Mouse (Mus musculus): Measurements from ENCODE around the gene Ccdc97. TPM values are rescaled to one million over a fixed set of nuclear protein-coding genes. Genes with fewer than 3 reads are reported as not detected.
A peak's percentile ranks its signal among the peaks of the same experiment; 100 is the strongest.

The Ccdc97 gene
- polyA plus RNA-seq, 1 experiment from 2014 or later = 12.1 TPM

- Histone ChIP-seq H3K36me3 (ENCODE audit: insufficient read depth, low read length) (no peaks in the 10 kb centered on the region), H3K4me3 (ENCODE audit: low read depth, low read length) (no peak overlapping the region), H3K4me1 (ENCODE audit: insufficient read depth, low read depth, low read length) (peaks cover 13% of the 10 kb centered on the region), H3K9ac (replicated peaks; ENCODE audit: low read depth) (no peak overlapping the region), H3K4me2 (replicated peaks; ENCODE audit: low read depth, low read length) (no peak overlapping the region), H3K27me3 (replicated peaks; ENCODE audit: insufficient read depth, low read length) (peaks cover 4% of the 10 kb centered on the region; the same call in 1 of the 2 replicates), H3K9me3 (ENCODE audit: low read length) (no peaks in the 10 kb centered on the region), H3K27ac (ENCODE audit: low read length) (no peak overlapping the region)
- WGBS = 52% methylated on average over 4 of the region's 4 CpGs
- DNase-seq (ENCODE audit: low spot score) (no peak), ATAC-seq (no peak)
- peak; percentile 26 for TF ChIP-seq CTCF (IDR thresholded peaks at IDR 0.05)
- no peak for TF ChIP-seq EP300 (IDR thresholded peaks at IDR 0.05)
These were observed 46.4 kb downstream of the Ccdc97 start for GRCm38 (mm10) chr7:25672442-25672841.

GRCm38 (mm10) chr7:25671686-25672085, 47.2 kb downstream of the Ccdc97 start:
- WGBS = 37% methylated on average over 2 of the region's 2 CpGs
- Histone ChIP-seq H3K9ac (replicated peaks; ENCODE audit: low read depth) (no peak overlapping the region), H3K27me3 (replicated peaks; ENCODE audit: insufficient read depth, low read length) (peaks cover 4% of the 10 kb centered on the region; the same call in 1 of the 2 replicates), H3K27ac (ENCODE audit: low read length) (no peak overlapping the region), H3K4me2 (replicated peaks; ENCODE audit: low read depth, low read length) (no peak overlapping the region), H3K36me3 (ENCODE audit: insufficient read depth, low read length) (peaks cover 2% of the 10 kb centered on the region; the same call in 1 of the 2 replicates), H3K4me3 (ENCODE audit: low read depth, low read length) (no peak overlapping the region), H3K9me3 (ENCODE audit: low read length) (no peaks in the 10 kb centered on the region), H3K4me1 (ENCODE audit: insufficient read depth, low read depth, low read length) (peaks cover 12% of the 10 kb centered on the region)
- ATAC-seq (no peak), DNase-seq (ENCODE audit: low spot score) (no peak)
- TF ChIP-seq EP300 (IDR thresholded peaks at IDR 0.05) = no peak
- TF ChIP-seq CTCF (IDR thresholded peaks at IDR 0.05) = no peak

- Histone ChIP-seq H3K27ac (ENCODE audit: low read length) (no peak overlapping the region), H3K4me2 (replicated peaks; ENCODE audit: low read depth, low read length) (no peak overlapping the region), H3K4me1 (ENCODE audit: insufficient read depth, low read depth, low read length) (peaks cover 3% of the 10 kb centered on the region; the same call in 1 of the 2 replicates), H3K9me3 (ENCODE audit: low read length) (no peaks in the 10 kb centered on the region), H3K27me3 (replicated peaks; ENCODE audit: insufficient read depth, low read length) (peaks cover 4% of the 10 kb centered on the region; the same call in 1 of the 2 replicates), H3K36me3 (ENCODE audit: insufficient read depth, low read length) (peaks cover 4% of the 10 kb centered on the region; the same call in 1 of the 2 replicates), H3K9ac (replicated peaks; ENCODE audit: low read depth) (no peak overlapping the region), H3K4me3 (ENCODE audit: low read depth, low read length) (no peak overlapping the region)
- 85% methylated on average over 4 of the region's 4 CpGs for WGBS
- ATAC-seq (no peak), DNase-seq (ENCODE audit: low spot score) (no peak)
- TF ChIP-seq EP300 (IDR thresholded peaks at IDR 0.05) (no peak), CTCF (IDR thresholded peaks at IDR 0.05) (no peak)
These were observed 48.8 kb downstream of the Ccdc97 start for GRCm38 (mm10) chr7:25670096-25670495.

GRCm38 (mm10) chr7:25669631-25670030, 49.3 kb downstream of the Ccdc97 start:
- 84% methylated on average over 9 of the region's 9 CpGs for WGBS
- Histone ChIP-seq H3K27me3 (replicated peaks; ENCODE audit: insufficient read depth, low read length) (peaks cover 4% of the 10 kb centered on the region; the same call in 1 of the 2 replicates), H3K4me3 (ENCODE audit: low read depth, low read length) (no peak overlapping the region), H3K36me3 (ENCODE audit: insufficient read depth, low read length) (peaks cover 4% of the 10 kb centered on the region; the same call in 1 of the 2 replicates), H3K4me1 (ENCODE audit: insufficient read depth, low read depth, low read length) (no peaks in the 10 kb centered on the region; the same call in 1 of the 2 replicates), H3K9me3 (ENCODE audit: low read length) (no peaks in the 10 kb centered on the region), H3K4me2 (replicated peaks; ENCODE audit: low read depth, low read length) (no peak overlapping the region), H3K9ac (replicated peaks; ENCODE audit: low read depth) (no peak overlapping the region), H3K27ac (ENCODE audit: low read length) (no peak overlapping the region)
- TF ChIP-seq EP300 (IDR thresholded peaks at IDR 0.05) (no peak), CTCF (IDR thresholded peaks at IDR 0.05) (no peak)
- ATAC-seq (no peak), DNase-seq (ENCODE audit: low spot score) (no peak)

GRCm38 (mm10) chr7:25669158-25669557, 49.7 kb downstream of the Ccdc97 start:
- no peak overlapping the region for H3K27ac ChIP-seq (ENCODE audit: low read length)
- WGBS = 83% methylated on average over 10 of the region's 10 CpGs
- no peak for ATAC-seq

GRCm38 (mm10) chr7:25666381-25666780, 52.5 kb downstream of the Ccdc97 start:
- Histone ChIP-seq H3K9me3 (ENCODE audit: low read length) (no peaks in the 10 kb centered on the region), H3K4me1 (ENCODE audit: insufficient read depth, low read depth, low read length) (no peaks in the 10 kb centered on the region), H3K36me3 (ENCODE audit: insufficient read depth, low read length) (peaks cover 10% of the 10 kb centered on the region; the same call in 1 of the 2 replicates), H3K27me3 (replicated peaks; ENCODE audit: insufficient read depth, low read length) (no peaks in the 10 kb centered on the region), H3K27ac (ENCODE audit: low read length) (no peak overlapping the region), H3K4me3 (ENCODE audit: low read depth, low read length) (no peak overlapping the region), H3K4me2 (replicated peaks; ENCODE audit: low read depth, low read length) (no peak overlapping the region), H3K9ac (replicated peaks; ENCODE audit: low read depth) (no peak overlapping the region)
- 92% methylated on average over 8 of the region's 8 CpGs for WGBS
- no peak for TF ChIP-seq CTCF (IDR thresholded peaks at IDR 0.05)
- no peak for TF ChIP-seq EP300 (IDR thresholded peaks at IDR 0.05)
- ATAC-seq (no peak), DNase-seq (ENCODE audit: low spot score) (no peak)

More at GRCm38 (mm10) chr7:25669158-25669557, 49.7 kb downstream of the Ccdc97 start:
- Histone ChIP-seq H3K9ac (replicated peaks; ENCODE audit: low read depth) (no peak overlapping the region), H3K4me2 (replicated peaks; ENCODE audit: low read depth, low read length) (no peak overlapping the region), H3K9me3 (ENCODE audit: low read length) (no peaks in the 10 kb centered on the region), H3K27me3 (replicated peaks; ENCODE audit: insufficient read depth, low read length) (no peaks in the 10 kb centered on the region), H3K4me1 (ENCODE audit: insufficient read depth, low read depth, low read length) (no peaks in the 10 kb centered on the region), H3K36me3 (ENCODE audit: insufficient read depth, low read length) (peaks cover 9% of the 10 kb centered on the region; the same call in 1 of the 2 replicates), H3K4me3 (ENCODE audit: low read depth, low read length) (no peak overlapping the region)
- no peak for DNase-seq (ENCODE audit: low spot score)
- no peak for TF ChIP-seq CTCF (IDR thresholded peaks at IDR 0.05)
- no peak for TF ChIP-seq EP300 (IDR thresholded peaks at IDR 0.05)

Other genes with a start within 250 kb of the Ccdc97 start
- 21.7 and 23.5 TPM in 2 replicates for gene Ceacam1, start 241.5 kb downstream of the Ccdc97 start, polyA plus RNA-seq (2015; fragmentation: Nextera tagmentation; extraction: Ambion mirVana)
- gene Ceacam2, start 179.2 kb downstream of the Ccdc97 start, polyA plus RNA-seq (2015; fragmentation: Nextera tagmentation; extraction: Ambion mirVana) = not detected in 2 replicates
- not detected in 2 replicates for gene Erich4, start 103.2 kb downstream of the Ccdc97 start, polyA plus RNA-seq (2015; fragmentation: Nextera tagmentation; extraction: Ambion mirVana)
- 20.0 and 22.5 TPM in 2 replicates for gene Dmac2, start 99.7 kb downstream of the Ccdc97 start, polyA plus RNA-seq (2015; fragmentation: Nextera tagmentation; extraction: Ambion mirVana)
- gene B3gnt8, start 92.4 kb downstream of the Ccdc97 start, polyA plus RNA-seq (2015; fragmentation: Nextera tagmentation; extraction: Ambion mirVana) = 10.1 and 10.9 TPM in 2 replicates
- 61.8 and 71.7 TPM in 2 replicates for gene Bckdha, start 60.1 kb downstream of the Ccdc97 start, polyA plus RNA-seq (2015; fragmentation: Nextera tagmentation; extraction: Ambion mirVana)
- 46.7 and 49.7 TPM in 2 replicates for gene Exosc5, start 59.9 kb downstream of the Ccdc97 start, polyA plus RNA-seq (2015; fragmentation: Nextera tagmentation; extraction: Ambion mirVana)
- gene Tmem91, start 43.9 kb downstream of the Ccdc97 start, polyA plus RNA-seq (2015; fragmentation: Nextera tagmentation; extraction: Ambion mirVana) = 1.2 and 2.0 TPM in 2 replicates
- 28.6 and 28.8 TPM in 2 replicates for gene B9d2, start 38.3 kb downstream of the Ccdc97 start, polyA plus RNA-seq (2015; fragmentation: Nextera tagmentation; extraction: Ambion mirVana)
- gene Tgfb1, start 32.1 kb downstream of the Ccdc97 start, polyA plus RNA-seq (2015; fragmentation: Nextera tagmentation; extraction: Ambion mirVana) = 6.6 and 9.0 TPM in 2 replicates
- gene Hnrnpul1, start 35.7 kb upstream of the Ccdc97 start, polyA plus RNA-seq (2015; fragmentation: Nextera tagmentation; extraction: Ambion mirVana) = 32.4 and 34.5 TPM in 2 replicates
- gene Axl, start 69.6 kb upstream of the Ccdc97 start, polyA plus RNA-seq (2015; fragmentation: Nextera tagmentation; extraction: Ambion mirVana) = 74.6 and 81.6 TPM in 2 replicates
- 51.9 and 53.1 TPM in 2 replicates for gene Cyp2s1, start 97.8 kb upstream of the Ccdc97 start, polyA plus RNA-seq (2015; fragmentation: Nextera tagmentation; extraction: Ambion mirVana)
- gene Cyp2b10, start 178.5 kb upstream of the Ccdc97 start, polyA plus RNA-seq (2015; fragmentation: Nextera tagmentation; extraction: Ambion mirVana) = 8.3 and 11.8 TPM in 2 replicates